Mouse (Mus musculus) adrenal gland, adult 18-20 months (tissue): ENCODE results near the gene Shc4. TPM values are rescaled to one million over a fixed set of nuclear protein-coding genes. Genes with fewer than 3 reads are reported as not detected.

ENCODE experiments used
- DNase-seq, 2 experiments: peaks; one replicate each; pipeline ENCODE4 v3.0.0; 2021 to 2022; ENCODE audit warnings: low spot score in 2 of 2
- total RNA-seq, 2 experiments: library from RNA; stranded (reverse); gene quantifications; 1 replicate in 1 of 2; 2 replicates in 1 of 2; pipeline ENCODE4 v1.2.3; 2021

The Shc4 gene
- total RNA-seq, 2 experiments from 2014 or later, result 2.8 to 3.0 TPM

DNA sequence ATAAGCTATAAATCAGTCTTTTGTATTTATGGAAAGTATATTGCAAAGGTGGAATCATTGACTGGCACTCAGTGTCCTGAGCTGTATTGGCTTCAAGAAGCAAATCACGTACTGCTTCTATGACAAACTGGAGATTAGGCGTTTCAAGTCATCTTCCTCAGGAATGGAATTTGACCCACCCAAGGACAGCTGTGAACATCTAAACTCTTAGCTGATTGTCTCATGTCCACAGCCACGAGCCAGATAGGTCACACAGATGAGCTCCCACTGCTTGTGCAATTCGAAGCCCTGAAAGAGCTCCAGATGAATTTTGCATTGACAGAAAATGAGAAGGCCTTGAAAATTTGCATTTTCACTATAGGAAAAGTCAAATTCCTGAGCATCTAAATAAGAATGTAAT is 146.3 kb downstream of the Shc4 start:
- no peak for DNase-seq

Other genes starting within 250 kb of the Shc4 start
- under 1 TPM in 1 of 2 experiments, not detected in 1; 0.16 TPM for gene Gm9913, start 219.1 kb downstream of the Shc4 start, total RNA-seq
- 10 to 100 TPM; 12.8 to 35.3 TPM for gene Fbn1, start 216.2 kb downstream of the Shc4 start, total RNA-seq
- gene Cep152, start 99.0 kb downstream of the Shc4 start, total RNA-seq, result 1 to 10 TPM; 2.7 to 2.9 TPM
- gene Eid1, start 51.1 kb downstream of the Shc4 start, total RNA-seq, result 100 to 1,000 TPM; 108 to 126 TPM
- gene Secisbp2l, start 58.7 kb upstream of the Shc4 start, total RNA-seq, result 10 to 100 TPM; 49.9 to 57.2 TPM
- gene Galk2, start 135.0 kb upstream of the Shc4 start, total RNA-seq, result 10 to 100 TPM; 52.2 to 68.0 TPM
- gene Cops2, start 135.0 kb upstream of the Shc4 start, total RNA-seq, result 100 to 1,000 TPM; 136 to 172 TPM